Mouse (Mus musculus): ENCODE results near the gene Olfr432.

- no peak for TF ChIP-seq CTCF (conservative IDR thresholded peaks at IDR 0.05; ENCODE audit: insufficient read depth, insufficient read length, low read depth, low read length)
- TF ChIP-seq POLR2A (IDR thresholded peaks at IDR 0.05; ENCODE audit: low read depth, low read length), result no peak
Observed at GRCm38 (mm10) chr1:174051931-174052536, 3.0 kb downstream of the Olfr432 start.

Data from kidney, adult 2 months (tissue).